Mouse (Mus musculus) neutrophil, adult 5-6 weeks (primary cell): ENCODE results near the gene Adcy1. TPM values are rescaled to one million over a fixed set of nuclear protein-coding genes. Genes with fewer than 3 reads are reported as not detected.

Experiments used
- ATAC-seq: fragments of 151-379, 151-347 bp; 2 replicates; pipeline ENCODE4 v1.8.0; 2017; ENCODE audit warnings: mild to moderate bottlenecking, moderate TSS enrichment; ENCODE audit not compliant: insufficient number of reproducible peaks, poor library complexity, low FRiP score, severe bottlenecking; ENCODE audit errors: extremely low read depth
- total RNA-seq: library from RNA; stranded (forward); fragments of 200-1000 nt; gene quantifications from 2 replicates; pipeline ENCODE4 v1.2.3, GENCODE M21; 2017

The Adcy1 gene
- total RNA-seq, 1 experiment from 2014 or later = not detected

DNA sequence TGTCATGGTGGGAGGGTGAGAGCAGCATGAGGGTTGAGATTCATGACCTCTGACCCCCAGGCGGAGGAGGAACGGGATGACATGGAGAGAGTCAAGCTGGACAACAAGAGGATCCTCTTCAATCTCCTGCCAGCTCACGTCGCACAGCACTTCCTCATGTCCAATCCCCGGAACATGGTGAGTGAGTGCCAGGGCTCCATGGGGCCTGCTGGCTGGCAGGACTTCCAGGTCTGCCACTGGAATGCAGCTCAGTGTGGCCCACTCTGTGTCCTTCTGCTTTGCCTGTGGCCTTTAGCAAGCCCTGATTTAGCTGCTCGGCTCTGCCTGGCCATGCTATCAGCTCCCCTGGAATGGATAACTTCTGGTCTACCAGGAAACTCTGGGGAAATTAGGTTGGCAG is 96.9 kb downstream of the Adcy1 start:
- no peak for ATAC-seq

DNA sequence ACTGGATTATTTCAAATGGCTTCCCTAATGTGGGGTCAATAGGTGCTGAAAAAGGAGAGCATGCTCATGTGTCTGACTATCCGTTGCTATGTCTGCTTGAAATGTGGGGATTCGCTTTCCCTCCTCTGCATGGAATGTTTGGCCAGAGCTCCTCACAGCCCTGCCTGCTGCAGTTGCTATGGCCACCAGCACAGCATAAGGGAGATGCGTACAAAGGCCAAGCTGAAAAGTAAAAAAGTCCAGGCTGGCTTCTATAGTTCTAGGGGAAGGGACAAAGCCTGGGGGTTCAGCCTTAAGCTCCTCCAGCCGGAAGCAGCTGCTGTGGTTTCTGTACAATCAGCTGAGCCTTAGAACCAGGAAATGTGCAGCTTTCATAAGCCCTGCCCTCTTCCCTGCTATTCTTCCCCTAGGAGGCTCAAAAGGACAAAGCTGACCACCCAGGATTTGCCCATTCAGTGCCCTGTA is 97.4 kb downstream of the Adcy1 start:
- ATAC-seq = no peak

DNA sequence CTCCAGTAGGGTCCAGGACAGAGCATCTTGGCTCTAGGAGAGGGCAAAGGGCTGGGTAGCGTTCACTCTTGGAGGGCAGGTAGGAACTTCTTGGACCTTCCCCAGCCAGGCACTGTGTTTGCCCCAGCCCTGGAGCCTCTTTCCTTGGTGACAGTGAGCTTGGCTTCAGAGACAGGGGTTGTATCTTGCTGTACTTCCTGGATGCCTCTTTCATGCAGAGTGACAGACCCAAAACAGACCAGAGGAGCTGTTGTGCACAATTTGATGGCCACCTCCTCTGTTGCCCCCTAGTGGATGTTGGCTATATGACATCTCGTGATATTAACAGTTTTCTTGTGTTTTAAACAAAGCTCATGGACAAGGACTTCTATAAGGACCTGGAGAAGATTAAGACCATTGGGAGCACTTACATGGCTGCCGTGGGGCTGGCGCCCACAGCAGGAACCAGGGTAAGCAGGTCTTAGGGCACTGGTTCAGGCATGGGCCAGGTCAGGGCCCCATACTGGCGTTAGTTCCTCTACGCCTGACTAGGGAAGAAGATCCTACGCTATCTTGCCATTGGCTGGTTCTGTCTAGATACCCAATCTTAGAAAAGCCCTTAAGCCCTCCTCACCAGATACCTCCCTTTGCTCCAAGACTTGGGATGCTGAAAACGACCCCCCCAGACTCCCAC is 98.3 kb downstream of the Adcy1 start:
- no peak for ATAC-seq

DNA sequence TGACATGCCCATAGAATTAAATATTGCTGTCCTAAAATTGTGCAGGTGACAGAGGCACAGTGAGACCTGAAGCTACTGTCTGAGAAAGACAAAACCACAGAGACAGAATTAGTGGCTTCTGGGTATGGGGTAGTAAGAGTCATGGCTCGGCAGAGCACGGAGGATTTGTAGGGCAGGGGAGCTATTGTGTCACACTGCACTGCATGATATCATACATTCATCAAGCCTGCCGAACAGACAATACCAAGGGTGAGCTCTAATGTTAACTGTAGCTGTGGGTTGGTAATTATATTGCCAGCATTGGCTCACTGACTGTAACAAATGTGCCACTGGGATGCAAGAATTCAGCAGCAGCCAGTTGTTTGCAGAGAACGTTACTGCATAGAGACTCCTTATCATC is 101.1 kb downstream of the Adcy1 start:
- no peak for ATAC-seq

DNA sequence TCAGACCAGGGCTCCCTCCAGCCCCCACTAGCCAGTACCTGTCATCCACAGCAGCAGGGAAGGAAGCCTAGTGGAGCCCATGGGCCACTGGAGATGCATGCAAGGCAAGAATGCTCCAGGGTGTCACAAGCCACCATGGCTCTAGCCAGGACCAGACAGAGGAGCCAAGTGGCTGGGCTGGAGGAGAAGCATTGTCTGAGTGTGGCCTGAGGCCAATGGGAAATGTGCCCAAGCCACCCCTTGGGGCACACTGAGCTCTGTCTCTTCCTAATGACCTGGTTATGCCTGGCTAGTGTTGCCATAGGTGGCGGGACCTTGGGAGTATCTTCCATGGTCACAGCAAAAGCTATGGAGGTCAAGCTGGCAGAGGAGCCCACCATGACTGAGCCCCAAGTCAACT is 106.4 kb downstream of the Adcy1 start:
- ATAC-seq = no peak

DNA sequence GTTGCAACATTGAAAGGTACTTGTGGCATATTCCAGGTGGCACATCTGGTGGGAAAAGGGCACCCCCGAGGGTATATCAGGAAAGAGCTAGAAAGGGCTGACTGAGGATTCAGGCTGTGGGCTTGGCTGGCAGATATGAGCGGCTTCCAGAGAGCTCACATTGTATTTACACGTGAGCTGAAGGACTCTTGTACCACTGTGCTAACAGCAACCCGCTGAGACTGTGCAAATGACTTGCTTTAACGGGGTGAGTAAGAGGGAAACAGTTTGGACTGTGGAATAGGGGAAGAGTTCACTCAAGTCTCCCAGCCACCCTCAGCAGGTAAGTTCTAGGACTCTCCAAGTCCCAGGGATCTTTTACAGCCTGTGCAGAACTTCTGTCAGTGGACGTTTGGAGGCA is 110.4 kb downstream of the Adcy1 start:
- ATAC-seq = no peak

DNA sequence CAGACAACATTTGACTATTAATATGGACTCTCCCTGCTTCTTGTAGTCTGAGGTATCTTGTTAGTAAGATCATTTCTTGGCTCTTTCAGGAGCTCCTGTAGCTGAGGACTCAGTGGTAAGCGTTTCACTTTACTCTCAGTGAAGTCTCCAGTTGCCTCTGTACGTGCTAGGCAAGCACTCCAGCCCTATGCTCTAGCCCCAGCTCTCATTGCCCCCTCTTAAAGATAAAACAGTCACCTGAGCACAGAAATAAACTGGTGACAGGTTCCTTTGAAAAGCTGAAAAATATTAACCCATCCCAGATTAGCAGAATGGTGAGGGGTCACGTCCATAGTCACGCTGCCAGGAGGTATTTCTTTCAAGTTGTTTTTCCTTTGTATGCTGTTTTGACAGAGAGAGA is 115.4 kb downstream of the Adcy1 start:
- no peak for ATAC-seq

DNA sequence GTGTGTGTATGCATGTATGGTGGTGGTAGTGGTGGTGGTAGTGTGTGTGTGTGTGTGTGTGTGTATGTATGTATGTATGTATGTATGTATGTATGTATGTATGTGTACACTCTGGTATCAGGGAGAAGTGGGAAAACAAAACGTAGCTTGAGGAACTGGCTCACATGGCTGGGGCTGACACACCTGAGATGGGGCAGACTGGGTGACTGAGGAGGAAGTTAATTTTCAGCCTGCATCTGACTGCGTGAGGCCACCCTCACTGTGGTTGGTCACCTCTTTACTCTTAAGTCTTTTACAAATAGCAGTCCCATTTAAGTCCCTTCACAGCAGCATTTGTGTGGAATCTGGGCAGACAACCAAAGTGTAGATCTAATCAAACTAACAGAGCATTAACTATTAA is 116.0 kb downstream of the Adcy1 start:
- ATAC-seq = no peak

DNA sequence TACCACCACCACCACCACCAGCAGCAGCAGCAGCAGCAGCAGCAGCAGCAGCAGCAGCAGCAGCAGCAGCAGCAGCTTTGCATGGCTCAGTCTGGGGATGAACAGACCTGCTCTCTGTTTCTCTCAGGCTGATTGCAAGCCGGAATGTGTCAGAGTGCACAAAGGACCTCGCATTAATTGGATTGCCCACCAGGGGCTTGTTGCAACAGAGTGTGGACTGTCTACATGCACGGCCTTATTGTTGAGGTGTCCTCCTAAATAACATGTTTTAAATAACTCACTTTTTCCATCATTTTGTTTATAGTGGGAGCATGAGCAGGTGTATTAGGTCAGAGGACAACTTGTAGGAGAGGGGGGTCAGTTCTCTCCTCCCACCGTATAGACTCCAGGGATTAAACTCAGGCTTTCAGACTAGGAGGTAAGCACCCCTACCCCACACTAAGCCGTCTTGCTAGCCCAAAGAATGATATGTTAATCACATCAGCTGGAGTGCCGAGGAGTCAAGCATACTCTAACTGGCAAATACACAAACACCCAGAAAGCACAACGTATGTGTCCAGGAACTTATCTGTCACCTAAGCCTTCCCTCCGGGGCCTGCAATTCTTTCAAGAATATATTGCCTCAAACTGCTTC is 119.2 kb downstream of the Adcy1 start:
- ATAC-seq = no peak

DNA sequence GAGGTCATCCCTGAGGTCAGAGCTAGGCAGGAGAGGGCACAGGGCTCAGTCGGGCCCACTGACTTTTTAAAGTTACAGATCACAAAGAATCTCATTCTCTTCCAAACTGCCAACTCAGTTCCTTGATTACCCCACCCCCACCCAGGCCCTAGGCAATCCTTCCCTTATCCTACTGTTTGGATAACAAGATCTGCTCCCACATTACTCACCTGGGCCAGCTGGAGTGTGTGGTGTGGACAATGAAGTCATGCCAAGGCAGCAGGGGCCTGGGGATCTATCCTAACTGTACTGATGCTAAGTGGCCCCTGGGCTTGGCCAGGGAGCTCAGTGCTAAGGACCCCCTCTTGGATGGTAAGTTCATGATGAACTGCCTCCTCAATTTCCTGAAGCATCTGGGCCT is 121.1 kb downstream of the Adcy1 start:
- ATAC-seq = no peak

DNA sequence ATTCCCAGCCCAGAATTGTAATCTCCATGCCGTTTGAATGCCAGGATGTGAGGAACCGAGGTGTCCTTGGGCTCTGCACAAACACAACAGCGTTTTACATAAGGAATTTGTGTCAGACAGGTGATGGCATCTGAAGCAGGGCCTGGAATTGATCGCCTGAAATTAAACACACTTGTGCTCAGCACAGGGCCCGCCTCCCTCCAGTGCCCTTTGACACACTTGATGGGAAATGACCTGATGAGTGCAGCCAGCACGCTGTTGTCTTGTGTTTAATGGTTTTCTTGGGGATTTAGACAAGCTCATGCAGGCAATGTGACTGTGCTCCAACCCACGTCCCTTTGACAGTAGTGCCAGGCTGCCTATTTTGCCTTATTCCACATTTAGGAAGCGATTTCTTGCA is 124.2 kb downstream of the Adcy1 start:
- ATAC-seq = no peak

DNA sequence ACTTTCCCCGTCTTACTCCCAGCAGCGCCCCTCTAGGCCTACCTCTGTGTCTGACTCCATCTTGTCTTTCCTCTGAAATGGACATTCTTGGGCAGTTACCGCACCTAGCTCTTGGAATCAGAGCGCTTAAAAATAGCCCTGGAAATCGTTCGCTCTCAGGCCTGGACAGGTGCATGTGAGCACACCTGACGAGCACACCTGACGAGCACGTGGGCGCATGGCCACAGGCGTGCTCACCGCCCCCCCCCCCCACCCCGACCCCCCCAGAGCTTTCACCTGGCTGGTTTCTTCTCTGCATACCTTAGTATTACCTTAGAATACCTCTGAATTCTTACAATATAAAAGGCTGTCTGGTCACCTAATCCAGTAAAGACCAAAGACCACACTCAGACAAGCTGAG is 125.2 kb downstream of the Adcy1 start, which contains the start of gene Gm11985:
TSS of gene Gm11985 (minus strand) at position 101 of the 400 bp plus-strand sequence.
- no peak for ATAC-seq

DNA sequence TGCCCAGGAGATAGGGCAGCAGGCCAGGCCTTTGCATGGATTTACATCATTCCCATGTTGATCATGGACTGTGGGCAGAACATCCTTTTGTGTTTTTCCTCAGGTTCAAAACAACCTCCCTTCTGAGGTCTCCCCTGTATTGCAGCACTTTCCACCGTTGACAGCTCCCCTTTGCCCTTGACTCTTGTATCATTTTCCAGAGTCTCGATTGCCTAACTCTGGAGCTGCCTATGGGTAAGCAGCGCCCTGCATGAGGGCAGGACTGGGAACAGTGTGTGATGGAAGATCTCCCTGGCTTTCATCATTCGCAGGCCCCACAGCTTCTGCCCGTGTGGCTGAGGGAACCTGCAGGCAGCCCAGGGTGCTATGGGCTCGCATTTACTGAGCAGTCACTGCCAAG is 129.4 kb downstream of the Adcy1 start:
- ATAC-seq = no peak

DNA sequence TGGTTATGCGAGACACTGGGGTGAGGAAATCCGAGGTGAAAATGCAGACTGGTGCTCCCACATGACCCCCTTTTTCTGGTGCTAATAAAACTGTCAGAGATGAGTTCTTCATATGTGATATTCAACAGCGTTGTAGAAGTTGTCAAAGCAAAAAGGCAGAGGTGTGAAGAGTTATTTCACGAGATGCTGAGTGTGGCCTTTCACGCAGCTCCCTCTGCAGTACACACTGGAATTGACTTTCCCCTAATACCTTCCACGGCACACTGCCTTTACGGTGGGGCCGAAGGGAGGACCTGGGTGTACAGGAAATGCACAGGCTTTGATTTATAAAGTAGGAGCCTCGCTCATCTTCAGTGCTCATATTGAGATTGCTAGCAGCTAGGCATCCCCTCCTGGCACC is 129.8 kb downstream of the Adcy1 start:
- no peak for ATAC-seq

DNA sequence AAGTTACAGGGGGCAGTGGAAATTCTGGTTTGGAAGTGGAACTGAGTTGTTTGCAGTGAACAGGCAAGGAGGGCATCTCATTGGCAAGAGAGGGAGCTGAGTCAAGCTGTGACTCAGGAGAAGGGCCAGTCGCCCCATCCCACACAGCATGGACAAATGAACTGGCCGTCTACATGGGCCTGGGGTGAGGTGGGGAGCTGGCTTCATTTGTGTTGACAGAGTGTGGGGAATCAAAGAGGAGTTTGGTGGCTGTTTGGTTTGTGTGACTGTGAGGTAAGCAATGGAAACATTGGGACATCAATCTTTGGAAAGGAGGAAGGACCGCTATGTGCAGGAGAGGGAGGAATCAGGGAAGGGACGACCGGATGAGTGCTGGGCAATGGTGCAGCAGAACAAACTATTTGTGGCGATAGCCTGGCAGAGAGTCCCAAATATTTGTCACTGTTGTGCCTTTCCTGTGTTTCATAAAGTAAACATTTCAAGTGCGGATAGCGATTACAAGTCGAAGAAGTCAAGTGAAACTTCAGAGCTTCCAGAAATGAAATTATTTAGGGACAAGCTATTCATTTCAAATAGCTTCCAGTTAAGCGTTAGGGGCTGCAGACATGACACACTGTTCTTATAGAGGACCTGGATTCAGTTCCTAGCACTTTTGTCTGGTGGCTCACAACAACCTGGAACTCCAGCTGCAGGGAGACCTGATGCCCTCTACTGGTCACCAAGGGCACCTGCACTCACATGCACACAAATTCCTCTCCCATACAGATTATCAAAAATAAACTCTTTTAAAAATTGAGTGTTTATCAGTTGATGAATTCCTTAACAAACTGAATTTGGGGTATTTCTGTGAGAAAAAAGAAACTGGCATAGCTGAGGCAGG is 131.4 kb downstream of the Adcy1 start:
- no peak for ATAC-seq

DNA sequence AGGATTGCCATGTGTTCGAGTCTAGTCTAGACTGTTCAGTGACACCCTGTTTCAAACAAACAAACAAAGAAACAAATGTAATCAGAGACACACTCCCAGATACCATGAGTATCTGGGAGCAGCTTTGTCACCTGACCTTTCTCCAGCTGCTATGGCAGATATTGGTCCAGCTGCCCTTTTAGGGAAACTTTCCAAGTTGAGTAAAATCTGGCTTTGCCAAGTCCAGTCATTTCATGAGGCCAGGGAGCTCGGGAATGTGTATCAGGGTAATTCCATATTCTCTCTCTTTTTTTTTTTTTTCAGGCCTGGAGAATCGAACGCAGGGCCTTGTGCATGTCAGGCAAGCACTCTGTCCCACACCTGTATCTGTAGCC is 132.0 kb downstream of the Adcy1 start:
- ATAC-seq = no peak

DNA sequence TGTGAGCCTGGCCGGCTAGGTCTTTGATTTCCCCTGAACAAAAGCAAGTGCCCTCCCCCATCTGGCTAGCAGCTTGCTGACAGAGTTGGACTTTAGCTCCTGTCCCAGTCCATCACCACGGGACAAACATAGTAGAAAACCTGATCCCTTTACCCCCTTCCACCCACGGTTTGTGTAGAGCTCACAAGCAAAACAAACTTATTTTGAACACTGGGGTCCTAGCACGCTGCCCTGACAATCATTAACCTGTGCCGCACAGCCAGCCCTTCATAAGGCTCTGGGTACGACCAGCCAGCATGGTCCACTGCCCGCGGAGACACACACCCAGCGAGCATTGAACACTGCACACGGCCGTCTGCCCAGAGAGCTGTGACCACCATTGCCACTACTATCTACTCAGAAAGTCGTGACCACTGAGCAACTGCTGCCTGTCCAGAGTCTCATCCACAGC is 134.2 kb downstream of the Adcy1 start, which contains the start of gene Igfbp1:
TSS of gene Igfbp1 (plus strand) at position 292 of the 451 bp plus-strand sequence.
- no peak for ATAC-seq

DNA sequence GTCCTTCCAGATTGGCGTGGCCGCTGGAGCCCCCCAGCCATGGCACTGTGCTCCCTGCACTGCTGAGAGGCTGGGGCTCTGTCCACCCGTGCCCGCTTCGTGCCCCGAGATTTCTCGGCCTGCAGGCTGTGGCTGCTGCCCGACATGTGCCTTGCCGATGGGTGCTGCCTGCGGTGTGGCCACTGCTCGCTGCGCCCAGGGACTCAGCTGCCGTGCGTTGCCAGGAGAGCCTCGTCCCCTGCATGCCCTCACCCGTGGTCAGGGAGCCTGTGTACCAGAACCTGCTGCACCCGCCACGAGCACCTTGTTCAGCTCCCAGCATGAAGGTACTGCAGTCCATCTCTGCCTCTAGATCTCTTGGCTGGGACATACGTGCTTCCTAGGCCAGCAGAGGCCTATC is 134.7 kb downstream of the Adcy1 start:
- no peak for ATAC-seq

DNA sequence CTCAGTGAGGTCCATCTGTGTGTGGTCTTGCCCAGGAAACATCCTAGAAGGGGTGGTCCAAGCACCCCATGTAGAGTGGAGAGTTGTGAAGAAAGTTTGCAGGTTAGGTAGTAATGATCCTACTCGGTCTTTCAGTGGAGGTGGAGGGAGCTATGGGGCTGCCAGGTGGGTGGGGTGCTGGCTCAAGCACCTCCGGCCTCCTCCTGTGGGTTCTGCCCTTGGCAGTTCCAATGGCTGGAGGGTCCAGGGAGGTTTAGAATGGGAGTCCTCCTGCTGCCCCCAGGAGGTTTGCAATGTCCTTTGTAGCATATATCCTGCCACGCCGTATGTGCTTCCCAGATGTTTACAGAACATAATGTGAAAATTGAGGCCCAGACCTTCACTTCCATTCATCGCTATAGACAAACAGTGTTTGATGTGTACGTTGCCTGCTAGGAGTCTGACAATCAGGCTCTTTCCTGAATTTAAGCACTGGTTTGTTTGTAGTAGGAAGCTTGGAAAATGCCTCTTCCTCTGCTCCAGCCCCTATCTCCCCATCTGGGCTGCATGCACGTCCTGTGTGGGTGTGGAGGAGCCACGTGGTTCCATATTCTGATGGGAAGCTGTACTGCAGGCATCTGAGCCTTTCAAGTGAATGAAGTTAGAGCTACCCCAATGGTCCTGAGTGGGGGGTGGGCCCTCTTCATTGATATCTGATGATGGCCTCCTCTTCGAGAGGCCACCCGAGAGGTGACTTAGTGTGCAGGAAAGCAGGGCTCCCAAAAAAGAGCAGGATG is 135.4 kb downstream of the Adcy1 start:
- no peak for ATAC-seq
